Mouse (Mus musculus) liver, embryonic 15.5 days (tissue): ENCODE results near the gene Zfp507. TPM values are rescaled to one million over a fixed set of nuclear protein-coding genes. Genes with fewer than 3 reads are reported as not detected.

Experiments
- ATAC-seq: fragments of 200-750 bp; cut with Nextera tagmentation; 2 replicates; pipeline ENCODE4 v1.8.0; 2017; ENCODE audit warnings: moderate number of reproducible peaks, mild to moderate bottlenecking, moderate library complexity; ENCODE audit not compliant: insufficient read depth
- H3K27ac ChIP-seq: fragments of 300-500 bp; sonication (generic); replicated peaks from 2 replicates; pipeline ENCODE4 v1.5.1; 2015; ENCODE audit warnings: mild to moderate bottlenecking, inconsistent platforms
- H3K27me3 ChIP-seq: fragments of 300-500 bp; sonication (generic); 2 replicates; pipeline ENCODE4 v1.6.1; 2015; ENCODE audit warnings: mild to moderate bottlenecking, inconsistent platforms
- H3K36me3 ChIP-seq: fragments of 300-500 bp; sonication (generic); replicated peaks from 2 replicates; pipeline ENCODE4 v1.6.1; 2015; ENCODE audit warnings: moderate library complexity, mild to moderate bottlenecking, inconsistent platforms
- H3K4me1 ChIP-seq: fragments of 300-500 bp; sonication (generic); replicated peaks from 2 replicates; pipeline ENCODE4 v1.6.1; 2015; ENCODE audit warnings: inconsistent platforms
- H3K4me2 ChIP-seq: fragments of 300-500 bp; sonication (generic); 2 replicates; pipeline ENCODE4 v1.6.1; 2015; ENCODE audit warnings: moderate library complexity, mild to moderate bottlenecking, inconsistent platforms
- H3K4me3 ChIP-seq: fragments of 300-500 bp; sonication (generic); replicated peaks from 2 replicates; pipeline ENCODE4 v1.5.1; 2015; ENCODE audit warnings: mild to moderate bottlenecking, inconsistent platforms
- H3K9ac ChIP-seq: fragments of 300-500 bp; sonication (generic); 2 replicates; pipeline ENCODE4 v1.6.1; 2015; ENCODE audit warnings: moderate library complexity, mild to moderate bottlenecking, inconsistent platforms
- H3K9me3 ChIP-seq: fragments of 300-500 bp; sonication (generic); replicated peaks from 2 replicates; pipeline ENCODE4 v1.6.1; 2016; ENCODE audit warnings: inconsistent platforms
- WGBS: fragments of 180-500 bp; shearing (Covaris S2); methylation state at CpG from one replicate; pipeline ENCODE4 v1.1.7; 2015; ENCODE audit warnings: mixed read lengths; ENCODE audit not compliant: insufficient replicate concordance; 5-methylcytosine and 5-hydroxymethylcytosine counted together
- polyA plus RNA-seq: library from polyadenylated mRNA; unstranded; fragments of >200 nt; fragmentation: Nextera tagmentation; extraction: Ambion mirVana; gene quantifications from 2 replicates; pipeline ENCODE4 v1.2.1, GENCODE M21; 2015

Gene Zfp507
- polyA plus RNA-seq, 1 experiment from 2014 or later = 5.1 TPM

- Histone ChIP-seq H3K4me3 (no peak overlapping the region), H3K36me3 (no peaks in the 10 kb centered on the region), H3K4me1 (no peaks in the 10 kb centered on the region), H3K4me2 (no peak overlapping the region), H3K9me3 (no peaks in the 10 kb centered on the region), H3K27me3 (no peaks in the 10 kb centered on the region), H3K27ac (no peak overlapping the region), H3K9ac (no peak overlapping the region)
- ATAC-seq = no peak
- 78% methylated on average over 14 of the region's 14 CpGs for WGBS
Observed at GRCm38 (mm10) chr7:35733313-35734050, 69.3 kb downstream of the Zfp507 start.

DNA sequence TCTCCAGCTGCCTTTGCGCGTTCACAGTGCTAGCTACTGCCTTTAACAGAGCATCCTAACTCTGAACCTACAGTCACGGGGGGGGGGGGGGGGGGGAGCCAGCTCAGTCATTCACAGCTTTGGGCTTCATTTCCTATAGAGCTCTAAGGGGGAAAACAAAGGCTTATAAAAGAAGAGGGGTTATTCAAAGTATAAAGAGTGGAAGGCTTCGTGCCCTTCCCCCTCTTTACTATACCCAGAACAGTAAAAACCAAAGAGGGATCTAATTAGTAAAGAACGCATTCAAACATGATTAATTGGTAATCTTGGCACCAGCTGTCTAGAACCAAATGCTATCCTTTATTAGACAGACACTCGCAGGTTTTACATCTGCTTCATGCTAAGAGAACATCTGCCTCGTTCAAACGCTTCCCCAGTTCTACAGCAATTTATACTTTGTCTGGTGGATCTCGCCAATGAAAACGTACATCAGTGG is 70.2 kb downstream of the Zfp507 start:
- WGBS = 67% methylated on average over 10 of the region's 10 CpGs
- no peaks in the 10 kb centered on the region for H3K27me3 ChIP-seq
- no peaks in the 10 kb centered on the region for H3K36me3 ChIP-seq
- no peaks in the 10 kb centered on the region for H3K9me3 ChIP-seq
- no peak overlapping the region for H3K27ac ChIP-seq
- H3K4me1 ChIP-seq = no peaks in the 10 kb centered on the region
- no peak overlapping the region for H3K4me3 ChIP-seq
- H3K9ac ChIP-seq = no peak overlapping the region
- ATAC-seq = no peak
- no peak overlapping the region for H3K4me2 ChIP-seq

DNA sequence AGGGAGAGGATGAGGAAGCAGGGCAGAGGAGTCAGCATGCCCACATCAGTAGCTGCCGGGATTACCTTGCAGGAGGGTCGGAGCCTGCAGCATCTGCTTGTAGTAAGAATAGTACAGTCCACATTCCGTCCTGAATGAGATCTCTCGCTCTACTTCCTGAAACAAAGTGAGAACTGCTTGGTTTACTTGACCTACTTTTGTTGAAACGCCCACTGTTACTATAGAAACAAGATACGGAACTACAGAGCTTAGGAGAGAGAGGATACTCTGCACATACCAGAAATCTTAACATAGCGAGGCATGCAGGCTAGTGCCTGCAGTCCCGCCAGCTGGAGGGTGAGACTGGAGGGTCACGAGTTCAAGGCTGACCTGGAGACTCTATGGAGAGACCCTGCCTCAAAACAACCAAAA is 73.2 kb downstream of the Zfp507 start:
- H3K9ac ChIP-seq = no peak overlapping the region
- no peaks in the 10 kb centered on the region for H3K27me3 ChIP-seq
- no peak overlapping the region for H3K27ac ChIP-seq
- no peaks in the 10 kb centered on the region for H3K4me1 ChIP-seq
- ATAC-seq = no peak
- 62% methylated on average over 9 of the region's 9 CpGs for WGBS
- no peak overlapping the region for H3K4me2 ChIP-seq
- H3K9me3 ChIP-seq = no peaks in the 10 kb centered on the region
- no peak overlapping the region for H3K4me3 ChIP-seq
- H3K36me3 ChIP-seq = 0 out of 2 replicates have a peak, but pooled peaks cover 3% of the 10 kb centered on the region

- 74% methylated on average over 12 of the region's 12 CpGs for WGBS
- Histone ChIP-seq H3K36me3 (0 out of 2 replicates have a peak, but pooled peaks cover 7% of the 10 kb centered on the region), H3K27ac (no peak overlapping the region), H3K9ac (no peak overlapping the region), H3K4me2 (no peak overlapping the region), H3K4me3 (no peak overlapping the region), H3K4me1 (no peaks in the 10 kb centered on the region), H3K9me3 (no peaks in the 10 kb centered on the region), H3K27me3 (no peaks in the 10 kb centered on the region)
- ATAC-seq = no peak
Observed at GRCm38 (mm10) chr7:35728376-35728775, 74.4 kb downstream of the Zfp507 start.

GRCm38 (mm10) chr7:35723035-35723434 is 79.8 kb downstream of the Zfp507 start:
- 64% methylated on average over 2 of the region's 2 CpGs for WGBS
- H3K36me3 ChIP-seq = 0 out of 2 replicates have a peak, but pooled peaks cover 19% of the 10 kb centered on the region
- H3K9me3 ChIP-seq = no peaks in the 10 kb centered on the region
- no peak overlapping the region for H3K4me3 ChIP-seq
- H3K4me2 ChIP-seq = no peak overlapping the region
- H3K27ac ChIP-seq = no peak overlapping the region
- H3K9ac ChIP-seq = no peak overlapping the region
- H3K4me1 ChIP-seq = no peaks in the 10 kb centered on the region
- ATAC-seq = no peak
- no peaks in the 10 kb centered on the region for H3K27me3 ChIP-seq

Other genes with a start within 250 kb of the Zfp507 start
- 67.2 and 69.0 TPM in 2 replicates for gene Nudt19, start 246.7 kb downstream of the Zfp507 start, polyA plus RNA-seq
- 0.03 TPM in 2 replicates for gene Rgs9bp, start 217.4 kb downstream of the Zfp507 start, polyA plus RNA-seq
- gene Ankrd27, start 216.8 kb downstream of the Zfp507 start, polyA plus RNA-seq = 20.7 and 22.6 TPM in 2 replicates
- 99.7 and 102 TPM in 2 replicates for gene Pdcd5, start 155.5 kb downstream of the Zfp507 start, polyA plus RNA-seq
- 6.5 and 8.0 TPM in 2 replicates for gene Dpy19l3, start 48.5 kb downstream of the Zfp507 start, polyA plus RNA-seq